ENCODE assay signal across 8 mouse cellular contexts in the genomic region with DNA sequence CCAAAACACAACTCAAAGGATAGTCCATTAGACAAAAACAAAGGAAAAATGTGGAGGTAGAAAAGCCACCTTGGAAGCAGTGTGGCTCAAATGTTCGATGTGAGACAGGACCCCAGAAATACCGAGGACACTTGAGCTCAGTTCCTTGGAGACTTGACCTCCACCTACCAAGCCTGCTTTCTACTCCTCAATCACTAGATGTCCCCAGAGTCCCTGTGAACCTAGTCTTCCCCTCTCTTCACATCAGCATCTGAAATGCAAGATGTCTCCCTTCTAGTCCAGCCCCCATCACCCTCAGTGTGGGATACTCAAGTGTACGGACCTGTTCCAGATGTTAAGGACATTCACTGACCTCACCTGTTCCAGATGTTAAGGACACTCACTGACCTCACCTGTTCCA. TPM values are rescaled to one million over a fixed set of nuclear protein-coding genes. Genes with fewer than 3 reads are reported as not detected.
DNase-seq lines count a peak whose midpoint lies in the region; ATAC-seq and TF ChIP-seq lines count a peak whose summit lies in the region.

No protein-coding gene starts in this region.

- no peak for TF ChIP-seq POLR2A in CH12.LX (IDR thresholded peaks at IDR 0.05; ENCODE audit: low read depth, low read length)
- no peak for TF ChIP-seq POLR2A in limb, embryonic 14.5 days (IDR thresholded peaks at IDR 0.05; ENCODE audit: borderline replicate concordance, extremely low read depth, insufficient read depth, insufficient read length)

- in situ Hi-C loops in CH12.LX (cut with MboI; ENCODE audit: low pct_ligation_motif_present, low pct_unique_long_range_greater_than_20kb, low sequenced_read_pairs): no loop called here

- peak; percentile 50 for DNase-seq in kidney, adult 18-20 months
- DNase-seq in CH12.LX (ENCODE audit: extremely low read depth): peak; percentile 38
- DNase-seq in brain, adult 2 months (ENCODE audit: low read depth, low spot score): peak; percentile 88
- DNase-seq in limb, embryonic 14.5 days (ENCODE audit: low spot score): peak; percentile 79
- peak; percentile 60 for DNase-seq in retina, adult 2 months (ENCODE audit: low read depth, low spot score)
- no peak for DNase-seq in right cerebral cortex, postnatal 14 days

- H3K4me3 ChIP-seq in kidney, embryonic 16.5 days (ENCODE audit: low read length): no peak overlapping the region
- H3K4me3 ChIP-seq in CH12.LX (replicated peaks in 1 of 3; ENCODE audit: low read depth in 2 of 3, low read length in 2 of 3, poor library complexity in 1 of 3): no peak overlapping the region
- H3K4me3 ChIP-seq in limb, embryonic 14.5 days (replicated peaks; ENCODE audit: low read length): no peak overlapping the region

- no peaks in the 10 kb centered on the region for H3K79me2 ChIP-seq in CH12.LX (replicated peaks; ENCODE audit: control insufficient read depth, extremely low read depth, insufficient read depth, poor library complexity, severe bottlenecking)

- H3K27ac ChIP-seq in kidney, embryonic 16.5 days (ENCODE audit: low read length): no peak overlapping the region
- no peak overlapping the region for H3K27ac ChIP-seq in CH12.LX (ENCODE audit: insufficient read depth, low read depth)
- no peak overlapping the region for H3K27ac ChIP-seq in limb, embryonic 14.5 days (replicated peaks; ENCODE audit: low read depth, low read length)

- H3K4me1 ChIP-seq in kidney, embryonic 16.5 days (ENCODE audit: insufficient read depth, low read length): peaks cover 30% of the 10 kb centered on the region
- H3K4me1 ChIP-seq in CH12.LX (ENCODE audit: control insufficient read depth in 1 of 2, insufficient read depth in 2 of 2): peaks cover 0 to 2% of the 10 kb centered on the region in 2 experiments; a peak in 1 of 4 replicates
- peaks cover 19% of the 10 kb centered on the region for H3K4me1 ChIP-seq in limb, embryonic 14.5 days (ENCODE audit: control insufficient read depth, insufficient read depth, low read length)

- dilution Hi-C loops in CH12.LX (cut with MboI; ENCODE audit: extremely low pct_ligation_motif_present, extremely low pct_unique_long_range_greater_than_20kb, low sequenced_read_pairs): no loop called here

- H3K27me3 ChIP-seq in kidney, embryonic 16.5 days (ENCODE audit: insufficient read depth, low read length): no peaks in the 10 kb centered on the region
- peaks cover 12% of the 10 kb centered on the region for H3K27me3 ChIP-seq in CH12.LX (replicated peaks)
- no peaks in the 10 kb centered on the region for H3K27me3 ChIP-seq in limb, embryonic 14.5 days (ENCODE audit: control insufficient read depth, insufficient read depth, low read length)

- H3K9ac ChIP-seq in kidney, embryonic 16.5 days (replicated peaks; ENCODE audit: low read length): no peak overlapping the region
- no peak overlapping the region for H3K9ac ChIP-seq in CH12.LX (ENCODE audit: insufficient read depth, low read depth)
- H3K9ac ChIP-seq in limb, embryonic 14.5 days (ENCODE audit: low read depth, low read length, severe bottlenecking): no peak overlapping the region

- no peak for ATAC-seq in kidney, embryonic 16.5 days (ENCODE audit: low FRiP score, low TSS enrichment)
- 0 out of 2 replicates have a peak, but pooled peaks have one; percentile 43 for ATAC-seq in erythroid progenitor cell, adult 5-6 weeks (replicated peaks; ENCODE audit: low FRiP score, poor library complexity, severe bottlenecking)
- ATAC-seq in limb, embryonic 14.5 days (ENCODE audit: low FRiP score, low read depth): no peak

- H3K4me2 ChIP-seq in kidney, embryonic 16.5 days (replicated peaks; ENCODE audit: low read depth, low read length): no peak overlapping the region
- H3K4me2 ChIP-seq in CH12.LX (ENCODE audit: insufficient read depth, low read depth, poor library complexity, severe bottlenecking): no peak overlapping the region
- no peak overlapping the region for H3K4me2 ChIP-seq in limb, embryonic 14.5 days (replicated peaks; ENCODE audit: low read depth, low read length, severe bottlenecking)

- TF ChIP-seq CTCF in CH12.LX (conservative IDR thresholded peaks at IDR 0.05 in 1 of 2, IDR thresholded peaks at IDR 0.05 in 1 of 2; ENCODE audit: low read depth in 2 of 2, low read length in 2 of 2): peak; percentile 36 to 88; a peak in 3 of 4 replicates

- H3K36me3 ChIP-seq in kidney, embryonic 16.5 days (ENCODE audit: insufficient read depth, low read length): no peaks in the 10 kb centered on the region
- no peaks in the 10 kb centered on the region for H3K36me3 ChIP-seq in CH12.LX (replicated peaks in 1 of 2; ENCODE audit: control insufficient read depth in 1 of 2, insufficient read depth in 1 of 2, low read length in 1 of 2)
- H3K36me3 ChIP-seq in limb, embryonic 14.5 days (ENCODE audit: control insufficient read depth, insufficient read depth, low read length): peaks cover 19% of the 10 kb centered on the region

- no peak for TF ChIP-seq EP300 in CH12.LX (IDR thresholded peaks at IDR 0.05; ENCODE audit: low read length)

- H3K9me3 ChIP-seq in kidney, embryonic 16.5 days (ENCODE audit: low read length): no peaks in the 10 kb centered on the region
- H3K9me3 ChIP-seq in CH12.LX (replicated peaks; ENCODE audit: low read length): peaks cover 22% of the 10 kb centered on the region
- no peaks in the 10 kb centered on the region for H3K9me3 ChIP-seq in limb, embryonic 14.5 days (ENCODE audit: control insufficient read depth, low read length)

- 12% methylated on average over 3 of the region's 3 CpGs for WGBS in kidney, embryonic 16.5 days
- 18% methylated on average over 3 of the region's 3 CpGs for WGBS in limb, embryonic 14.5 days

- TF ChIP-seq RAD21 in CH12.LX (IDR thresholded peaks at IDR 0.05; ENCODE audit: low read depth, low read length): peak; percentile 83

TF ChIP-seq in CH12.LX, 34 proteins besides CTCF, POLR2A, EP300 and RAD21:
- TF ChIP-seq ZNF384 (IDR thresholded peaks at IDR 0.05; ENCODE audit: low read depth, low read length) (no peak), SMC3 (IDR thresholded peaks at IDR 0.05; ENCODE audit: low read depth, low read length) (peak; percentile 60), SIN3A (IDR thresholded peaks at IDR 0.05; ENCODE audit: low read length) (no peak), PAX5 (IDR thresholded peaks at IDR 0.05; ENCODE audit: low read length) (no peak), ETS1 (conservative IDR thresholded peaks at IDR 0.05; ENCODE audit: low read depth, low read length) (no peak)

RNA-seq across cellular contexts. Expression of a gene that starts 5.1 kb away (rescaled TPM):
- 8.9 and 10.0 TPM in 2 replicates for polyA plus RNA-seq in kidney, embryonic 16.5 days (2015; fragmentation: Nextera tagmentation; extraction: Ambion mirVana)
- total RNA-seq in CH12.LX (2012; rRNA removed): not detected in 2 replicates
- total RNA-seq in CH12.LX (2014; rRNA removed): not detected in 2 replicates
- 0.09 TPM in 1 of 2 replicates, not detected in the other for polyA plus RNA-seq in CH12.LX (2012; ENCODE audit: insufficient read length, low read depth)
- 4.0 and 4.2 TPM in 2 replicates for total RNA-seq in erythroid progenitor cell, adult 5-6 weeks (2015; ENCODE audit: low replicate concordance)
- 0.39 and 0.83 TPM in 2 replicates for total RNA-seq in erythroid progenitor cell, adult 5-6 weeks (2017; ENCODE audit: low replicate concordance)
- polyA plus RNA-seq in limb, embryonic 14.5 days (2012; rRNA removed): 48.8 and 60.7 TPM in 2 replicates
- polyA plus RNA-seq in limb, embryonic 14.5 days (2014; fragmentation: Nextera tagmentation; extraction: Ambion mirVana): 13.5 and 17.1 TPM in 2 replicates

RNA-seq across cellular contexts. Expression of a gene that starts 16.3 kb away (rescaled TPM):
- 0.91 and 1.6 TPM in 2 replicates for polyA plus RNA-seq in kidney, embryonic 16.5 days (2015; fragmentation: Nextera tagmentation; extraction: Ambion mirVana)
- total RNA-seq in CH12.LX (2012; rRNA removed) (not detected in 2 replicates), CH12.LX (2014; rRNA removed) (not detected in 2 replicates)
- polyA plus RNA-seq in CH12.LX (2012; ENCODE audit: insufficient read length, low read depth): not detected in 2 replicates
- not detected in 2 replicates for total RNA-seq in erythroid progenitor cell, adult 5-6 weeks (2015; ENCODE audit: low replicate concordance)
- total RNA-seq in erythroid progenitor cell, adult 5-6 weeks (2017; ENCODE audit: low replicate concordance): not detected in 2 replicates
- 3.6 and 4.9 TPM in 2 replicates for polyA plus RNA-seq in limb, embryonic 14.5 days (2012; rRNA removed)
- polyA plus RNA-seq in limb, embryonic 14.5 days (2014; fragmentation: Nextera tagmentation; extraction: Ambion mirVana): 2.5 and 2.7 TPM in 2 replicates

RNA-seq across cellular contexts. Expression of a gene that starts 22.0 kb away (rescaled TPM):
- polyA plus RNA-seq in kidney, embryonic 16.5 days (2015; fragmentation: Nextera tagmentation; extraction: Ambion mirVana): 31.5 and 34.2 TPM in 2 replicates
- total RNA-seq in CH12.LX (2012; rRNA removed) (not detected in 2 replicates), CH12.LX (2014; rRNA removed) (not detected in 2 replicates)
- polyA plus RNA-seq in CH12.LX (2012; ENCODE audit: insufficient read length, low read depth): not detected in 2 replicates
- total RNA-seq in erythroid progenitor cell, adult 5-6 weeks (2015; ENCODE audit: low replicate concordance): 6.8 and 9.6 TPM in 2 replicates
- 4.9 and 5.4 TPM in 2 replicates for total RNA-seq in erythroid progenitor cell, adult 5-6 weeks (2017; ENCODE audit: low replicate concordance)
- 33.5 and 35.6 TPM in 2 replicates for polyA plus RNA-seq in limb, embryonic 14.5 days (2012; rRNA removed)
- polyA plus RNA-seq in limb, embryonic 14.5 days (2014; fragmentation: Nextera tagmentation; extraction: Ambion mirVana): 38.1 and 47.0 TPM in 2 replicates

RNA-seq across cellular contexts. Expression of a gene that starts 22.6 kb away (rescaled TPM):
- polyA plus RNA-seq in kidney, embryonic 16.5 days (2015; fragmentation: Nextera tagmentation; extraction: Ambion mirVana): 0.67 and 0.85 TPM in 2 replicates
- total RNA-seq in CH12.LX (2012; rRNA removed): not detected in 2 replicates
- total RNA-seq in CH12.LX (2014; rRNA removed): not detected in 2 replicates
- not detected in 2 replicates for polyA plus RNA-seq in CH12.LX (2012; ENCODE audit: insufficient read length, low read depth)
- total RNA-seq in erythroid progenitor cell, adult 5-6 weeks (2015; ENCODE audit: low replicate concordance): not detected in 2 replicates
- total RNA-seq in erythroid progenitor cell, adult 5-6 weeks (2017; ENCODE audit: low replicate concordance): 1.0 TPM in 1 of 2 replicates, not detected in the other
- 0.28 and 0.41 TPM in 2 replicates for polyA plus RNA-seq in limb, embryonic 14.5 days (2012; rRNA removed)
- polyA plus RNA-seq in limb, embryonic 14.5 days (2014; fragmentation: Nextera tagmentation; extraction: Ambion mirVana): 0.18 and 0.30 TPM in 2 replicates

RNA-seq across cellular contexts. Expression of a gene that starts 49.0 kb away (rescaled TPM):
- 1.8 and 1.9 TPM in 2 replicates for polyA plus RNA-seq in kidney, embryonic 16.5 days (2015; fragmentation: Nextera tagmentation; extraction: Ambion mirVana)
- total RNA-seq in CH12.LX (2012; rRNA removed) (16.5 and 56.9 TPM in 2 replicates), CH12.LX (2014; rRNA removed) (18.2 and 30.0 TPM in 2 replicates)
- polyA plus RNA-seq in CH12.LX (2012; ENCODE audit: insufficient read length, low read depth): 23.7 and 25.1 TPM in 2 replicates
- not detected in 2 replicates for total RNA-seq in erythroid progenitor cell, adult 5-6 weeks (2015; ENCODE audit: low replicate concordance)
- total RNA-seq in erythroid progenitor cell, adult 5-6 weeks (2017; ENCODE audit: low replicate concordance): 3.1 TPM in 1 of 2 replicates, not detected in the other
- 0.77 and 0.99 TPM in 2 replicates for polyA plus RNA-seq in limb, embryonic 14.5 days (2012; rRNA removed)
- polyA plus RNA-seq in limb, embryonic 14.5 days (2014; fragmentation: Nextera tagmentation; extraction: Ambion mirVana): 1.2 and 1.4 TPM in 2 replicates

Comparison
In these comparisons a context has a peak if more than half of its experiments do, and no peak if none do; other contexts are left out.
1. RNA of a gene that starts 22.0 kb away (polyA plus RNA-seq): 33.5 to 47.0 TPM in limb, embryonic 14.5 days and 31.5 to 34.2 TPM in kidney, embryonic 16.5 days; not detected in CH12.LX; every median in the first group is over 10 times any median in the second.